Mouse (Mus musculus) limb, embryonic 13.5 days (tissue): ENCODE results near the gene Fam181a. TPM values are rescaled to one million over a fixed set of nuclear protein-coding genes. Genes with fewer than 3 reads are reported as not detected.

Experiments used
- ATAC-seq: fragments of 200-750 bp; cut with Nextera tagmentation; 2 replicates; pipeline ENCODE4 v1.8.0; 2017; ENCODE audit warnings: low read depth, moderate number of reproducible peaks, moderate TSS enrichment; ENCODE audit not compliant: low FRiP score
- H3K27ac ChIP-seq: fragments of 300-500 bp; sonication (generic); 2 replicates; pipeline ENCODE4 v1.5.1; 2015; ENCODE audit warnings: inconsistent platforms, mild to moderate bottlenecking, moderate library complexity
- H3K27me3 ChIP-seq: fragments of 300-500 bp; sonication (generic); 2 replicates; pipeline ENCODE4 v1.6.1; 2015; ENCODE audit warnings: mild to moderate bottlenecking, inconsistent platforms
- H3K36me3 ChIP-seq: fragments of 300-500 bp; sonication (generic); 2 replicates; pipeline ENCODE4 v1.6.1; 2015; ENCODE audit warnings: inconsistent platforms, mild to moderate bottlenecking, moderate library complexity
- H3K4me1 ChIP-seq: fragments of 300-500 bp; sonication (generic); 2 replicates; pipeline ENCODE4 v1.6.1; 2015; ENCODE audit warnings: inconsistent platforms
- H3K4me2 ChIP-seq: fragments of 300-500 bp; sonication (generic); replicated peaks from 2 replicates; pipeline ENCODE4 v1.6.1; 2015; ENCODE audit warnings: inconsistent platforms, mild to moderate bottlenecking, moderate library complexity
- H3K4me3 ChIP-seq: fragments of 300-500 bp; sonication (generic); 2 replicates; pipeline ENCODE4 v1.5.1; 2015; ENCODE audit warnings: moderate library complexity, mild to moderate bottlenecking, inconsistent platforms
- H3K9ac ChIP-seq: fragments of 300-500 bp; sonication (generic); 2 replicates; pipeline ENCODE4 v1.6.1; 2015; ENCODE audit warnings: mild to moderate bottlenecking, inconsistent platforms
- H3K9me3 ChIP-seq: fragments of 300-500 bp; sonication (generic); 2 replicates; pipeline ENCODE4 v1.6.1; 2016; ENCODE audit warnings: inconsistent platforms
- WGBS: fragments of 180-500 bp; shearing (Covaris S2); methylation state at CpG from one replicate; pipeline ENCODE4 v1.1.7; 2015; 5-methylcytosine and 5-hydroxymethylcytosine counted together
- polyA plus RNA-seq: library from polyadenylated mRNA; unstranded; fragments of >200 nt; fragmentation: Nextera tagmentation; extraction: Ambion mirVana; gene quantifications from 2 replicates; pipeline ENCODE4 v1.2.1, GENCODE M21; 2015

Fam181a gene
- polyA plus RNA-seq: 0.10 TPM in 1 of 2 replicates, not detected in the other

DNA sequence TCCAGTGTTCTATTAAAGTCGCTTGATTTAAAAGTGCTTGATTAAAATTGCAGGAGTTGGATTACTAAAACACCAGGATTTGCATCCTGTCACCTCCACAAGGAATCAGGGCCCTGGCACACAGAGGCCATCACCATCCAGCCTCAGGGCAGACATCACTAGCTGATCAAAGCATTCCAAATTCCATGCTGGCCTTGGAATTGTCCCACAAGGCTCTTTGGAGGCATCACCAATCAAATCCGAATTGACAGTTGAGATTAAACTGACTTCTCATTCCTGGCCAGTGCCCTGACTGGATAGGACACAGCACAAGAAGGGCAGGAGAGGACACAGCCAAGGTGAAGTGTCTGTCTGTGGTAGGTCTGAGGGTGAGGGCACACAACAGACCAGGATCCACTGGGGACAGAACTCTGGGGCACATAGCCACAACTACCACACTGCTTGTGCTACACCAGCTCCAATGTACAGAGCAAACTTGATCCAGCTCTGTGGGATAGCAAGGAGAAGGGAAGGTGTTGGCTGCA, at the start of gene Fam181a:
Fam181a (plus strand) TSS at position 232 of the 524 bp plus-strand sequence.
- Histone ChIP-seq H3K36me3 (no peaks in the 10 kb centered on the region), H3K4me2 (no peak within 1 kb of the TSS), H3K9ac (no peak within 1 kb of the TSS), H3K4me3 (no peak within 1 kb of the TSS), H3K4me1 (peaks cover 9% of the 10 kb centered on the region), H3K27ac (no peak within 1 kb of the TSS), H3K9me3 (no peaks in the 10 kb centered on the region), H3K27me3 (peaks cover 33% of the 10 kb centered on the region)
- 69% methylated on average over 2 of the region's 2 CpGs for WGBS
- no peak for ATAC-seq

DNA sequence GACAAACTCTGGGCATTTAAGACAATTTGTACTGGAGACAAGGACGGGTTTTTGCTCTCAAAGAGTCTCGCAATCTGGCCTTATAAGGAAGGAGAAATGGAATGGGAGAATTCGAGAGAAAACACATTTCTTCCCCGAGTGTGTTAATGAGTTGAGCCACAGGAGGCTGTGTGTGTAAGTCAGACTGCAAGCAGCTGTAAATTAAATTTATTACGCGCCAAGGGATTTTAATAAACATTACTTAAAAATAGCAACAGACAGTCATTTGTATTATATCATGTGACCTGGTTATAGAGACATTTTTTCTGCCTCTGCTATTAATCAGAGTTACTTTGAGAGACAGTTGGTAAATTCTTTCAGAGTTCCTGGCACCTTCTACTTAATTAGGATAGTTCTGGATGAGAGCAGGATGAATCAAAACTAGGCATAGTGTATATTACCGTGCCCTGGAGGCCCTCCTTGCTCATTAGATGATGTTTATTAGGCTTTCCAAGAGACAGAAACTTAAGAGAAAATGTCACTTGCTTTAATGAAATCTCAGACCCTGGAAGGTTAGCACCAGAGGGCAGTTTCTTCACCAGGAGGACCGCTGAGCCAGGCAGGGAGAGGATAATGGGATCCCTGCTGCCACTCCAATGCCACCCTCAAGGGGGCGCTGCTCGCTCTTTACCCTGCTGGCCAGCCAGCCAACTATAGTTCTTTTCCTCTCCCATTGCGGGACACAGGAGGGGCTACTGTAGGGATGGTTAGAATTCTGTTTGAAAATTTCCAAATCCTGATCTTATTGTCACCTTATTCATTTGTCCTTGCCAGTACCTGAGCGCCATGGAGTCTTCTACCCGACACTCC, 48.5 kb upstream of the Fam181a start:
- ATAC-seq: no peak
- Histone ChIP-seq H3K4me3 (no peak overlapping the region), H3K27ac (no peak overlapping the region), H3K36me3 (no peaks in the 10 kb centered on the region), H3K4me1 (peaks cover 5% of the 10 kb centered on the region; the same call in 1 of the 2 replicates), H3K9ac (no peak overlapping the region), H3K4me2 (no peak overlapping the region), H3K27me3 (no peaks in the 10 kb centered on the region), H3K9me3 (0 out of 2 replicates have a peak, but pooled peaks cover 3% of the 10 kb centered on the region)
- 39% methylated on average over 13 of the region's 13 CpGs for WGBS

GRCm38 (mm10) chr12:103266605-103267004, 44.2 kb upstream of the Fam181a start:
- Histone ChIP-seq H3K36me3 (no peaks in the 10 kb centered on the region), H3K9ac (no peak overlapping the region), H3K4me3 (no peak overlapping the region), H3K4me1 (peaks cover 10% of the 10 kb centered on the region), H3K27me3 (no peaks in the 10 kb centered on the region), H3K27ac (no peak overlapping the region), H3K9me3 (no peaks in the 10 kb centered on the region), H3K4me2 (no peak overlapping the region)
- no peak for ATAC-seq
- 33% methylated on average over 3 of the region's 3 CpGs for WGBS

GRCm38 (mm10) chr12:103272176-103272575, 38.6 kb upstream of the Fam181a start:
- Histone ChIP-seq H3K4me1 (peaks cover 5% of the 10 kb centered on the region), H3K4me3 (no peak overlapping the region), H3K36me3 (no peaks in the 10 kb centered on the region), H3K4me2 (no peak overlapping the region), H3K27ac (no peak overlapping the region), H3K9me3 (no peaks in the 10 kb centered on the region), H3K9ac (no peak overlapping the region), H3K27me3 (no peaks in the 10 kb centered on the region)
- ATAC-seq: no peak
- WGBS: 81% methylated on average over 3 of the region's 3 CpGs

DNA sequence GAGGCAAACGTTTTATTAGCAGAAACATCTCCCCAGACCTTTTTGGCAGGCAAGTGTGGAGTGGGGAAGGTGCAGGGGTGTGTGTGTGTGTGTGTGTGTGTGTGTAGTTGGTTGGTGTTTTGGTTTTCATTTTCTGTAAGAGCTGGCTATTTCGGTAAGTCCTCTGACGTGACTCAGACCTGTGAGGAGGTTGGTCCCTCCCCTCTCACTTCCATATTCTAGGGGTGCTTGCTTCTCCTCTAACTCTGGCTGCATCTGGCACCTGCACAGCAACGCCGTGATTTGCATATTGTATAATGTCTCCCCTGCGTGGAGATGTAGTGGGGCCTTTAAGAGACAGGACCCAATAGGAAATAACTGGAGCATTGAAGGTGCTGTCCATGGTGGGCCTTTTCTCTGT, 37.7 kb upstream of the Fam181a start:
- Histone ChIP-seq H3K4me1 (peaks cover 2% of the 10 kb centered on the region), H3K36me3 (no peaks in the 10 kb centered on the region), H3K9me3 (peaks cover 5% of the 10 kb centered on the region), H3K9ac (no peak overlapping the region), H3K27ac (no peak overlapping the region), H3K4me3 (no peak overlapping the region), H3K27me3 (no peaks in the 10 kb centered on the region), H3K4me2 (no peak overlapping the region)
- WGBS: 59% methylated on average over 6 of the region's 6 CpGs
- no peak for ATAC-seq

- no peaks in the 10 kb centered on the region for H3K36me3 ChIP-seq
- peaks cover 9% of the 10 kb centered on the region for H3K9me3 ChIP-seq
- H3K27ac ChIP-seq: no peak overlapping the region
- H3K9ac ChIP-seq: no peak overlapping the region
- no peaks in the 10 kb centered on the region for H3K27me3 ChIP-seq
- no peaks in the 10 kb centered on the region for H3K4me1 ChIP-seq
- no peak overlapping the region for H3K4me3 ChIP-seq
- H3K4me2 ChIP-seq: no peak overlapping the region
- ATAC-seq: no peak
- WGBS: 84% methylated on average over 2 of the region's 2 CpGs
Observed at GRCm38 (mm10) chr12:103273732-103274131, 37.0 kb upstream of the Fam181a start.

GRCm38 (mm10) chr12:103276422-103276821, 34.4 kb upstream of the Fam181a start:
- no peak for ATAC-seq
- WGBS: 81% methylated on average over 4 of the region's 4 CpGs

GRCm38 (mm10) chr12:103281491-103281890, 29.3 kb upstream of the Fam181a start:
- 0 out of 2 replicates have a peak, but pooled peaks cover 4% of the 10 kb centered on the region for H3K4me1 ChIP-seq
- H3K36me3 ChIP-seq: no peaks in the 10 kb centered on the region
- no peak overlapping the region for H3K4me2 ChIP-seq
- H3K27me3 ChIP-seq: no peaks in the 10 kb centered on the region
- no peak overlapping the region for H3K9ac ChIP-seq
- 19% methylated on average over 2 of the region's 2 CpGs for WGBS
- H3K27ac ChIP-seq: no peak overlapping the region
- no peak for ATAC-seq
- peaks cover 9% of the 10 kb centered on the region for H3K9me3 ChIP-seq
- H3K4me3 ChIP-seq: no peak overlapping the region

More at GRCm38 (mm10) chr12:103276422-103276821, 34.4 kb upstream of the Fam181a start:
- H3K27ac ChIP-seq: no peak overlapping the region
- no peaks in the 10 kb centered on the region for H3K4me1 ChIP-seq
- no peak overlapping the region for H3K4me2 ChIP-seq
- H3K4me3 ChIP-seq: no peak overlapping the region
- no peaks in the 10 kb centered on the region for H3K36me3 ChIP-seq
- H3K27me3 ChIP-seq: no peaks in the 10 kb centered on the region
- H3K9ac ChIP-seq: no peak overlapping the region
- peaks cover 9% of the 10 kb centered on the region for H3K9me3 ChIP-seq

- WGBS: 40% methylated on average over 4 of the region's 4 CpGs
- H3K36me3 ChIP-seq: no peaks in the 10 kb centered on the region
- no peak overlapping the region for H3K27ac ChIP-seq
Observed at GRCm38 (mm10) chr12:103281912-103282311, 28.9 kb upstream of the Fam181a start.

GRCm38 (mm10) chr12:103282936-103283335, 27.8 kb upstream of the Fam181a start:
- Histone ChIP-seq H3K4me2 (no peak overlapping the region), H3K9ac (no peak overlapping the region), H3K4me1 (0 out of 2 replicates have a peak, but pooled peaks cover 4% of the 10 kb centered on the region), H3K27ac (no peak overlapping the region), H3K9me3 (peaks cover 5% of the 10 kb centered on the region), H3K4me3 (no peak overlapping the region), H3K27me3 (no peaks in the 10 kb centered on the region), H3K36me3 (no peaks in the 10 kb centered on the region)
- WGBS: 78% methylated on average over 6 of the region's 6 CpGs
- no peak for ATAC-seq

More at GRCm38 (mm10) chr12:103281912-103282311, 28.9 kb upstream of the Fam181a start:
- no peaks in the 10 kb centered on the region for H3K27me3 ChIP-seq
- ATAC-seq: no peak
- 0 out of 2 replicates have a peak, but pooled peaks cover 4% of the 10 kb centered on the region for H3K4me1 ChIP-seq
- H3K4me3 ChIP-seq: no peak overlapping the region
- H3K9me3 ChIP-seq: peaks cover 9% of the 10 kb centered on the region
- no peak overlapping the region for H3K9ac ChIP-seq
- no peak overlapping the region for H3K4me2 ChIP-seq

- no peak overlapping the region for H3K4me3 ChIP-seq
- H3K36me3 ChIP-seq: no peaks in the 10 kb centered on the region
- H3K27ac ChIP-seq: no peak overlapping the region
- no peak overlapping the region for H3K9ac ChIP-seq
- 0 out of 2 replicates have a peak, but pooled peaks cover 4% of the 10 kb centered on the region for H3K4me1 ChIP-seq
- ATAC-seq: no peak
- no peaks in the 10 kb centered on the region for H3K27me3 ChIP-seq
- peaks cover under 1% of the 10 kb centered on the region; the same call in 1 of the 2 replicates for H3K9me3 ChIP-seq
- 84% methylated on average over 3 of the region's 3 CpGs for WGBS
- H3K4me2 ChIP-seq: no peak overlapping the region
Observed at GRCm38 (mm10) chr12:103283411-103283810, 27.4 kb upstream of the Fam181a start.

GRCm38 (mm10) chr12:103287276-103287675, 23.5 kb upstream of the Fam181a start:
- H3K4me1 ChIP-seq: 0 out of 2 replicates have a peak, but pooled peaks cover 4% of the 10 kb centered on the region
- WGBS: 56% methylated on average over 4 of the region's 4 CpGs
- H3K9me3 ChIP-seq: no peaks in the 10 kb centered on the region
- no peak overlapping the region for H3K27ac ChIP-seq
- no peak overlapping the region for H3K9ac ChIP-seq
- no peaks in the 10 kb centered on the region for H3K27me3 ChIP-seq
- ATAC-seq: no peak
- H3K4me3 ChIP-seq: no peak overlapping the region
- H3K4me2 ChIP-seq: no peak overlapping the region
- H3K36me3 ChIP-seq: no peaks in the 10 kb centered on the region
